Mouse (Mus musculus) gastrocnemius, postnatal 14 days (tissue): ENCODE measurements around the gene Cript. TPM values are rescaled to one million over a fixed set of nuclear protein-coding genes. Genes with fewer than 3 reads are reported as not detected.
"Not testable (repeated sequence)": the region's sequence is repeated elsewhere in the genome, so short reads cannot be mapped to it uniquely, and the experiment has no call there.

Experiments used
- DNase-seq: peaks from one replicate; pipeline ENCODE4 v3.0.0; 2021; ENCODE audit warnings: mixed read lengths
- intact Hi-C: fragments of 180-260 bp; cut with DNase I; formaldehyde crosslinking; loops from one replicate; pipeline ENCODE4 v1.15.1; 2025; ENCODE audit warnings: low total_unique reads
- total RNA-seq, 2 experiments: library from RNA; stranded (reverse); gene quantifications; 2 replicates each; pipeline ENCODE4 v1.2.3; 2021

Cript gene
- total RNA-seq, 2 experiments from 2014 or later: 27.1 to 31.1 TPM

DNA sequence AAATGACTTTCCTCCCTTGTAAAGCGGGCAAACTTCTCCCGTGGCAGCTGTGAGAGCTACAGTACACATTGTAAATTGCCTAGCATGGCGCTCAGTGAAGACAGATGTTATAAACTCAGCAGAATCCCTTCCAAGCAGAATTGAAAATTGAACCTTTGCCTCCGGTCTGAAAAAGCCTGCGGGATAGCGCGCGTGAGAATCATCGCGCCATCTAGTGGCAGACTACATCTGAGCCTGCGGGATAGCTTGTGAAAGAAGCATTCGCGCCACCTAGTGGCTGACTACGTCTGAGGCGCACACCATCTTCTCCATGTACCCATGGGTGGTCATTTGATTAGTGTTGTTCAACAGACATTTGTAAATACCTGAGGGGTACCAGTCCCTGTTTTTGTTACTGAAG lies 19.0 kb downstream of the Cript start:
- intact Hi-C loops: loop anchor here (5.0 to 10.0 kb wide), 3 partner anchors 60 to 560 kb away; partner anchors contain the start of genes Socs5 and Tmem247
- DNase-seq: peak; percentile 89

DNA sequence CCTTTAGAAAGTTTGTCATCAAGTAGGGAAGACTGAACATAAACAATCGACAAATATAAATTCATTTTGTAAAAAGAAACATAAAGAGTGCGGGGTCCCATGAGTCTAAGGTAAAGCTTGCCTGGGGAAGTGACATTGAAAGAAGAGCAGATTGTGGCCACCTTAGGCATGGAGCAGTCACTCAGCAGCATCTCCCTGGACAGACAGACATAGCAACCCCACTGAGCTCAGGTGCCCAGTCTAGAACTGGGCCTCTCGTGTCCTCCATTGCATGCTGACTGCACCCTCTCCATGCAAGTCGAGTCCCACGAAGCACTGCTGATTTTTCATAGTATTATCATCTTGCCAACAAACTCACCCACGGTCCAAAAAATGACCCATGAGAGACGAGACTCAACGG lies 19.4 kb downstream of the Cript start:
- intact Hi-C loops: loop anchor here (5.0 to 10.0 kb wide), 4 partner anchors 60 to 560 kb away; partner anchors contain the start of genes Socs5 and Tmem247

DNA sequence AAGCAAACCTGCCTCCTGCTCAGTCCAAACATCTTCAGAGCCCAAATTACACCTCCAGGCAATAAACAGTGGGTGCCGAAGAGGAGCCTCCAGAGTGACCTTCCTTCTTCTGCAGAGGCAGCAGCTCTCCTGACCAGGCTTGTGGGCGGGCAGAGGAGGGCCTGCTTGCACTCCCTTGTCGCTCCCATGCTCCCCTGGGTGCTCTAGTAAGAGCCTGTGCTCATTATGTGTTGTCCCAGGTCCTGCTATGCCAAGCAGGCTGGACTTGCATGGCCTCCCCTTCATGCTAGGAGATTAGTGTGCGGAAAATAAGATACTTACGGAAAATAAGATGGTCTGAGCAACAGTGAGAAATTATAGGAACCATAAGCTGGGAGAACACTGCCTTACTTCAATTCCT lies 24.3 kb downstream of the Cript start:
- DNase-seq: no peak
- intact Hi-C loops: loop anchor here (5.0 to 10.0 kb wide), 3 partner anchors 55 to 565 kb away; partner anchors contain the start of gene Socs5

More for the DNA sequence above, 19.4 kb downstream of the Cript start:
- DNase-seq: no peak

DNA sequence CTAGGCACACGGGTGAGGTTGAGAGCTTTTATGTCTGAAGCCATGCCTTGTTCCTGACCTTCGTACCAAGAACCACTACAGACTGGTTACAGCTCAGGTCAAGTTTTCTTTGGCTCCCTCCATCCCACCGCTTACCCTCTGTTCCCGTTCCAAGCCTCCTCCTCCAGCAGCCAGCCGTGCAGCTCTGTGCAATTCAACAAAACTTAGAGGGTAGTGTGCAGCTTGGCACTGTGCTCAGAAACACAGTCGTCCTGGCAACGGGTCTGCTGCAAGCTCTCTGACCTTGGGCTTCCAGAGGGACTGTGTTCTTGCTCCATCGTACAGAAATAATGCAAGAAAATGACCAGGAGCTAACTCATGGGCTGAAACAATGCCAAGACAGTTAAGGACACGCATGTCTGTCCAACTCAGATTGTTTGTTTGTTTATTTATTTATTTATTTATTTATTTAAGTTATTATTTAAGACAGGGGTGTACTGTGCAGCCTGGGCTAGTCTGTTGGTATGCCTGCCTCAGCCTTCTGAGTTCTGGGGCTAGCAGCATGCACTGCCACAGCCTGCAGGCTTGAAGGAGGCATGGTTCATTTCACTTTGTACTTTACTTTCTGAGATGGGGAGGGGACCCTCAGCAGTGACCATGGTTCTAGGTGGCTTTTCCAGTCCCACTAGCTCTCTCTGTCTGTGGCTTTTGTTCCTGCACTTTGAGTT lies 25.3 kb downstream of the Cript start:
- peak; percentile 35 for DNase-seq
- intact Hi-C loops: no loop called here

DNA sequence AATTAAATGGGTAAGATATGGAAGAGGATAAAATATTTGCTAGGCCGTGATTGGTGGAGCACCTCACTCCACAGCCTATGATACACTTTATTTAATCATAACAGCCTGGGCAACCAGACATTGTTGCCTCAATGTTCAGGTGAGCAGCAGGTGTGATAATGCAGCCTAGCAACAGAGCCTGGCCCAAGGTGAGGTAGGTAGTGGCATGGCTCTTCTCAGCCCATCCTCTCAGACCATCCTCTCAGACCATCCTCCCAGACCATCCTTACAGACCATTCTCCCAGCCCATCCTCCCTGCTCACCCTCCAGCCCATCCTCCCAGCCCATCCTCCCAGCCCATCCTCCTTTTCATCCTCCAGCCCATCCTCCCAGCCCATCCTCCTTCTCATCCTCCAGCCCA lies 26.3 kb downstream of the Cript start:
- no peak for DNase-seq
- intact Hi-C loops: no loop called here

DNA sequence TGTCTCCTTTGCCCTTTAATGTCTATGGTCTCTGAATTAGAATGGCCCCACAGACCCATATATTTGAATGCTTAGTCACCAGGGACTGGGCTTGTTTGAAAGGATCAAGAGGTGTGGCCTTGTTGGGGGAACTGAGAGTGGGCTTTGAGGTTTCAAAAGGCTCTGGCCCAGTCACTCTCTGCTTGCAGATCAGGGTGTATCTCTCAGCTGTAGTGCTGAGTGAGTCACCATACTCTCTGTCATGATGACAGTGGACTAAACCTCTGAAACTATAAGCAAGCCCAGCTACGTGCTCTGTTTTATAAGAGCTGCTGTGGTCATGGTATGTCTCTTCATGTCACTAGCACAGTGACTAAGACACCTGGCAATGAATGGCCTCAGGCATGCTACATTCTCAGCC lies 27.1 kb downstream of the Cript start:
- intact Hi-C loops: no loop called here
- no peak for DNase-seq

DNA sequence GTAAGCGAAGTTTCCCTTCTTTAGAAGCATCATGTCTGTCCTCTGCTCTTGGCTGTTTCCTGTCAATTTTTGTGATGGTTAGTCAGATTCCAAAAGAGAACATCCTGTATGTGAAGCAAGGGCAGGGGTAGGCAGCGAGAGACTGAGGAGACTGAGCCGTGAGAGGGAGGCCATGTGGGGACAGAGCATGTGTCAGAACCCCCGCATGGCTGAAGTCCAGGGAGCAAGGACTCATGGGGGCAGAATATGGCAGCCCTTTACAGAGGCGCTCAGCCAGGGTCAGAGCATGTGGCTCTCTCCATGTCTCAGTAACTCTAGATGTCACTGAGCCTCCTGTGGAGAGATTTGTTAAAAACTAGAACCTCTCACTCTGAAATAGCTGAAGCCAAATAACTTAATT lies 28.6 kb downstream of the Cript start:
- intact Hi-C loops: no loop called here
- no peak for DNase-seq

DNA sequence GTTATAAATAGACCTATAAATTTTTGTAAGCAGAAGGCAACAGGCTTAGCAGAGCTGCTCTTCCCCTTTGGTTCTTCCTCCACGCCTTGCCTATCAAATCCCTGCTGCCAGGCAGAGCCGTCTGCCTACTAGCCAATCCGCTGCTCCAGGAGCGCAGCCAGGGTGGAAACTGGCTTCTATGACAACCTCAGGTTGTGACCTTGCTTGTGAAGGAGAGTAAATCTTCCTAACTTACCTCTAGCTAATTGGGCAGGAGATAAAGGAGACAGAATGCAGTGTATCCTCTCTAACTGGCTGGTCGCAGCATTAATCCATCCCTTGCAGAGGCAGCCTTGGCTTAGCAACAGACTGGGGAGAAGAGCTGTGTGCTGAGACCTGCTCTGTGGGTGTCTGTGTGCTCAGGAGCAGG lies 29.7 kb downstream of the Cript start:
- DNase-seq: peak; percentile 54
- intact Hi-C loops: no loop called here

DNA sequence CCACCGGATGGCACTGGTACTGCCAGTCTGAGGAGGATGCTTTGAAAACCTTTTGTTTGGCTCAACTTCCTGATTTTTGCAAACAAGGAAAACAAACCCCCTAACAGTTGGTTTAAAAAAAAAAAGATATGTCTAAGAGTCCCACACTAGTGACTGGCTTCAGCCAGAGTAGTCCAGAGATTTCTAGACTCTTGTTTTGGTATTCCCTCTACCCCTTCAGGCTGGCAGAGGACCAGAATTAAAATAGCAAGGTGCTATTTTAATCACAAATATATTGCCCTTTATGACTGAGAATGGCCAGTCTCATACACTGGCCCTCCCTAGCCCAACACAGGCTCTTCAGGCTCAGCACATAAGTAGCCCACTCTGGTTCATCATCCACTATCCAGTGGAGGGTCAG lies 30.3 kb downstream of the Cript start:
- no peak for DNase-seq
- intact Hi-C loops: no loop called here

DNA sequence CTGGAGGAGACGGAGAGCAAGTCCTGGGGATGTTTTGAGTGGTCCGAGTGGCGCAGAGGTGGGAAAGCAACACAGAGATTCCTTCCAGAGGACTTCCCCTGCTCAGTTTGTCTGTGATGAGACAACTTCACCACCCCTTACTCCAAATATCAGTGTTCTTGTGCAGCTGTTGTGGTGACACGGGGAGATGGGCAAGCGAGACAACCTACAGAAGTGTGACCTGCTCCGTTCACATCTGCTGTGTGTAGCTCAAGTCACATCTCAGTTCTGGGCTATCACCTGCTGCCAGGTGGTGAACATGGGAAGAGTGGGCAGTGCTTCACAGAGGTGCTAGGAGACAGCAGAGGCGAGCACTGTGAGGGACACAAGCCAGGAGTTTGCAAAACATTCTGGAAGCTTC lies 31.4 kb downstream of the Cript start:
- no peak for DNase-seq
- intact Hi-C loops: no loop called here

DNA sequence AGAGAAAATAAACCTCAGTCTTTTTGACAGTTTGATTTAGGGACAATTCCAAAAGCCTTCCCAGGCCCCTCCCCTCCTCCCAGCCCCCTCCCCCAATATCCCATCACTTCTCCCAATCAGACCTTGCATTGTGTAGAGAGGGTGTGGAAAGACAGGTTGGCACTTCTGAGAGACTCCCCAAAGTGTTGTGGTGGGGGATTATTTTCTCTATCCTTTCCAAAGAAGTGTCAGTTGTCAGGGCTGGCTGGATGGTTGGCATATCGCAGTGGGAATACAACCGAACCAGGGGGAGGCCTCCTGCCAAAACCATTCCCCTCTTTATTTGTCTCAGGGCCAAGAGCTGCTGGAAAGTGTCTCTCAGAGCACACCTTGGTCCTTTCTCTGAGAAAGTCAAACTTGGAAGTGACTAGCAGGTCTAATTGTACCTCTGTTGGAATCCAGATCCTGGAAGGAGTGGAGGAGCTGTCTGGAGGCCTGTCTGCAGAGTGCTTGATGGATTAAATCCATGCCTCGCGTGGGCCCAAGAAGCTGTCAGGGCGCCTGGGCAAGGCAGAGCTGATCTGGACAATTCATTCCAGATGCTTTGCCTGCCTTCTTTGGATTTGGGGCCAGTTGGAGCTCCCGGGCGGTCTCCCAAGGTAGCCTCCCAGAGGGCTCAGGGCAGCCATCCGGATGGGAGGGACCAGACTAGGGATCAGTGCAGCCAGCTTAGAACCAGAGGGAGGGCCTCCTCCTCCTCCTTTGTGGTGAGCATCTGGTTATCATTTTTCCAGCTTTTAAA lies 32.3 kb downstream of the Cript start:
- intact Hi-C loops: no loop called here
- peak; percentile 86 for DNase-seq

DNA sequence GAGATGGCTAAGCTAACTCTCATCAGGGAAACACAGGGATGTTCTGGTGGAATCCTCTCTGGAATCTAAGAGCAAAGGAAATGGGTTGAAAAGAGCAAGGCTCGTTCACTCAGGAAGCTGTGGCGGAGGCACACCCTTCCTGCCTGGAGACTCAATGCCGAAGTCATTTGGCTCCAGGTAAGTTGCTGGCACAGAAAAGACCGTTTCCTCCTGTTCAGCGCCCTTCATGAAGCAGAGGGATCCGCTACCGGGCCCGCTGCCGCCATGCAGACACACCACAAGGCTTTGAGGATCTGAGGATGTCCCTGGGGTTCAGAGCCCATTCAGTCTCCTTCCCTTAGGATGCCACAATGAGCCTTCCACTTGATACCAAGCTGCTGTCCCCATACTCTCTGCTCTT lies 37.3 kb downstream of the Cript start:
- intact Hi-C loops: no loop called here

DNA sequence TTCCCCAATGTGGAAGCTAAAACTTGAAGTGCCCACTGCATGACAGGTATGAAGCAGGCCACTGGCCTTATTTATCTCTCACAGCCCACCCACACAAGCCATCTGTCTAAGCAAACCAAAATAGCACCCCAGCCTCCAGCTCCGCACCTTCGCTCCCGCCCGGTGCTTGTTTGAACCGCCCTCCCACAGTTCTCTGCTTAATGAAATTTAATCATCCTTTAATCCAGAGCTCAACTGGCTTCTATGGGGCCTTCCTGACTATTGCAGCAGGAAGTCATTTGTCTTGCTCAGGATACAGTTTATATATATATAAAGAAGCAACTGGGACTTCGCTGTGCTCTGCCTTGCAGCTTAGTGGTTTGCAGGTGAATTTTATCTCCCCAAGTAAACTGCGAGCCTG lies 38.1 kb downstream of the Cript start:
- DNase-seq: no peak
- intact Hi-C loops: no loop called here

More for the DNA sequence above, 37.3 kb downstream of the Cript start:
- no peak for DNase-seq

DNA sequence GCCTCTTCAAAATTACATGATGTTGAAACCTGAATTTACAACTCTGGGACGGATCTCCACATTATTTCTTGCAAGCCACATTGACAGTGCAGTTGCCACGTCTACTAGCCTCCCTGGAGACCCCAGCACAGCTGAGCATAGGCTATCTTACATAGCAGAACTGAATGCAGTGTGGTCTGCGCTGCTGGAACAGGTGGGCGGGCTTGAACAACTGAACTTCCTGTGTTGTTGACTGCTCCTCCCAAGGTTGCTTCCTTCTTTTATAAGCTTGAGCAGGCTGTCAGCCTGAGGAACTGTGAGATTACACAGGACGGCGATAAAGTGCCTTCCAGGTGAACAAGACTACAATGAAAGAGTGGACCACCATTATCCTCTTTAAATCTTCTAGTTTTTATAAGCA lies 38.6 kb downstream of the Cript start:
- DNase-seq: no peak
- intact Hi-C loops: no loop called here

DNA sequence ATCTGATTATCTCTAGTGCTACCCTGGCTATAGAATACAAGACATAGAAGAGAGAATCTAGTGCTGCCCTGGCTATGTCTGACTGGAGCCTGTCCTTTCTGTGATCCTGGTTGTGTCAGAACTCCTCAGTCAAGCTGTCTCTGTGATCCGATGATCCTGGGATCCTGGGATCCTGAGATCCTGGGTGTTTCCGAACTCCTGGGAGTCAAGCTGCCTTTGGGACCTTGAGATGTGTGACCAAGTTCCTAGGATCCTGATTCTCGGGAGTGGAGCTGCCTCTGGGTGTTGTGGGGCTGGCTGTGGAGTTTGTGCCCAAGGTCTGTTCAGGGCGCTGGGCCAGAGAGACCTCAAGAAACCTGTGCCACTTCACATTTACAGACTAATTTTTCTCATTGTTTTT lies 43.6 kb downstream of the Cript start:
- intact Hi-C loops: no loop called here
- DNase-seq: no peak

DNA sequence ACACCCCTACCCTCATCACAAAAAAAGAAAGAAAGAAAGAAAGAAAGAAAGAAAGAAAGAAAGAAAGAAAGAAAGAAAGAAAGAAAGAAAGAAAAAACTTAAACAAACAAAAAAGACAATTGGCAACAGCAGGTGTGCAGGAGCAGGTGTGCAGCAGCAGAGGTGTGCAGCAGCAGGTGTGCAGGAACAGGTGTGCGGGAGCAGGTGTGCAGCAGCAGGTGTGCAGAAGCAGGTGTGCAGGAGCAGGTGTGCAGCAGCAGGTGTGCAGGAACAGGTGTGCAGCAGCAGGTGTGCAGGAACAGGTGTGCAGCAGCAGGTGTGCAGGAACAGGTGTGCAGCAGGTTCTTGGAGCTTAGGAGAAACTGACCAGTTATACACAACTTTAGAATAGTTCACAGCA lies 46.8 kb downstream of the Cript start:
- DNase-seq, intact Hi-C loops: not testable (repeated sequence)

DNA sequence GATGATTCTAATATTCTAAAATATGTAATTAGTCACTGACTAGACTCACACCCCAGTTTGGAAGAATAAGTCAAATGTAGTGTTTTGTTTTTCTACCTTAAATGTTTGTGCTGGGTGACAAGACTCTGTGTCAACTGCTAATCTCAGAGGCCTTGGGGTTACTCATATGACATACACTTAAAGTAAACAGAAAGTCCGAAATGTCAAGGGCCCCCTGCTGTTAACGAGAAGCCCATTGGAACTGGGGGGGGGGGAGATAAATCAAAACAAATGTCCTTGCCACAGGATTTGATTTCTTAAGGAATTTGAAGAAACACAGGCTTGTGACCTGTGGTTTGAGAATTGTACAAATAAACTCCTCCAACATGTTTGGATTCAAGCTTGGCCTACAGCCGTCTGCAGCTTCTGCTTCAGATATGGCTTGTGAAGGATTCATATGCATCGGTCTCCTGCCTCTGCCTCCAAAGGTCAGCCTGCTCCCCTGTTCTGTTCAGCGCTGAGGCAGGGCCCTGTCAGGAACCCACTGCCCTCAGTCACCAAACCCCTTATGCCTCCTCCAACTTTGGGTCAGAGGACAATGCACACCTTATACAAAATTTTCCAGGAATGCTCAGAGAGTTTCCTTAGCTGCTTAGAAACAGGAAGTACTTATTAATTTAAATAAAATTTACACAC lies 47.6 kb downstream of the Cript start:
- no peak for DNase-seq
- intact Hi-C loops: no loop called here

DNA sequence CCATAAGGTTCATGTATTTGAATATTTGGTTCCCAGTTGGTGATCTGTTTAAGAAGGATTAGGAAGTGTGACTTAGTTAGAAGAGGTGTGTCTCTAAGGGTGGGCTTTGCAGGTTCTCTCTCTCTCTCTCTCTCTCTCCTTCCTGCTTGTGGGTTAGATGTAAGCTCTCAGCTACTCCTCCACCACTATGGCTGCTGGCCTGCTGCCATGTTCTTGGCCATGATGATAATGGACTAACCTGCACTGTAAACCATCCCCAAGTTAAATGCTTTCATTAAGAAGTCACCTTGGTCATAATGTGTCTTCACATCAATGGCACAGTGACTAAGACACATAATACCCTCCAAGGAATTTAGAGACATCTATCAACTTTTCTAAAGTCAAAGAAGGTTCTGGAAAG lies 48.1 kb downstream of the Cript start:
- intact Hi-C loops: no loop called here
- no peak for DNase-seq

DNA sequence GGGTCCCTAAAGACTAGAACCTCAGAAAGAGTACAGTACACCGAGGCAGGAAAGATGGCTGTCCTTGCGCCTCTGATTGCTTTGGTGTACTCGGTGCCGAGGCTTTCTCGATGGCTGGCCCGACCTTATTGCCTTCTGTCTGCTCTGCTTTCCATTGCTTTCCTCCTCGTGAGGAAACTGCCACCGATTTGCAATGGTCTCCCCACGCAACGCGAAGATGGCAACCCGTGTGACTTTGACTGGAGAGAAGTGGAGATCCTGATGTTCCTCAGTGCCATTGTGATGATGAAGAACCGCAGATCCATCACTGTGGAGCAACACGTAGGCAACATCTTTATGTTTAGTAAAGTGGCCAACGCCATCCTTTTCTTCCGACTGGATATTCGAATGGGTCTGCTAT lies 52.9 kb downstream of the Cript start:
- intact Hi-C loops: loop anchor here (5.0 kb wide), 1 partner anchor 971 kb away; no protein-coding TSS in a partner anchor
- DNase-seq: not testable (repeated sequence)

DNA sequence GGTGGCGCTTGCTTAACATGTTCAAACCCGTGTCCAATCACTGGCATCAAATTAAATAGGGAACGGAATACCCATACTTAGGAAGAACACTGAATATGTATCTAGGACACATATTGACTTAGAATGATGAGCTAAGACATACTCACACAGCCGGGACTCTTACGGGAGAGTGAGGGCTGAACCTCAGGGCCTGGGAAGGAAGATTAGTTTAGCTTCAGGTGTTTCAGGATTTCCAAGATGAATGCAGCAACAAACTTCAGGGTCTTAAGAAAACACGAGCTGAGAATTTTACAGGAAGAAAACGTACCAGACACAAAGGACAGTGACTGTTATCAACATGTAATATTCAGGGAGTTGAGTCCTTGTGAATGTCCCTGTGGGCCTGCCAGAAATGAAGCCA lies 55.4 kb downstream of the Cript start:
- intact Hi-C loops: no loop called here
- DNase-seq: no peak
